Mouse (Mus musculus) spleen, embryonic (tissue): Measurements from ENCODE around the gene Cdiptos.

ENCODE experiments used
- CTCF ChIA-PET: fragments of 350-600 bp; sonication (Branson Sonifier 250); formaldehyde crosslinking; loops from one replicate; lab custom pipeline; 2022; lab: Charles Lee

Gene Cdiptos

DNA sequence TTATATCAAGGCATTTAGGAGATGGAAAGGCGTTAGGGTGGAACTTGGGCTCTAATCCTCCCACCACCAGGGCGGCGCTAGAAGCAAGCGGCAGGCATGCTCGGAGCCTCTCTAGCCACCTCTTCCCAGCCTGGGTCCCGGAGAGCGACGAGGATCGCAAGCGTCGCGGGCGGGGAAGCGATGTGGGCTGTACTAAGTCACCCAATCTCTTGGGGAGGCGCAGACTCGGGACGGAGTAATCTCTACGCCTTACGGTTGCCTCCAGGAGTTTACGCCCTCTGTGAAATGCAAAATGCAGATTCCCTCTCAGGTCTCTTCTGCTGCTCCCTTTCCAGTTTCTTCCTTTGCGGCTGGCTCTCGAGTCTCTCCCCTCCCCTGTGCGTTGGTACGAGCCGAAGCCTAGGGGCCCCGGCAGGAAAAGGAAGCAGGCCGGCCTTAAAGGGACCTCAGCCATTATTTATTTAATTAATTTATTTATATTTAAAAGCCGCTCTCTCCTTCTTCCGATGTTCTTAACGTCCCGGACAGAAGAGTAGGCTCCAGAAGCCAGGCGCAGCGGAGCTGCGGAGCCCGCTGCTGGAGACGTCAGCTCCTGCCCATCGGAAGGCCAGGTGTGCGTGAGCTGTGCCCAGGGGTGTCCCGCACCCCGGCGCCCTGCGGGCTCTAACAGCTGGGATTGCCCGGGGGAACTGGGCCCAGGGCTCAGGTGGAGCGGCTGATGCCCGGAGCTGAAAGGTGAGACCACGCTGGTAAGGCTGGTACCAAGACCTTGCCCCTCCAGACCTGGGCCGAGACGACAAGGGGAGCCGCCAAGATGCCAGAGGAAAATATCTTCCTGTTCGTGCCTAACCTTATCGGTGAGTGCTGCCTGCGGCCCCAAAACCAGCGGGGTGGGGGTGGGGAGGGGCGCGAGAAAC is at the start of gene Cdiptos:
Gene Cdiptos, minus strand, starts transcription at position 149 of the 917 bp plus-strand sequence.
- CTCF ChIA-PET, result no interaction called here

DNA sequence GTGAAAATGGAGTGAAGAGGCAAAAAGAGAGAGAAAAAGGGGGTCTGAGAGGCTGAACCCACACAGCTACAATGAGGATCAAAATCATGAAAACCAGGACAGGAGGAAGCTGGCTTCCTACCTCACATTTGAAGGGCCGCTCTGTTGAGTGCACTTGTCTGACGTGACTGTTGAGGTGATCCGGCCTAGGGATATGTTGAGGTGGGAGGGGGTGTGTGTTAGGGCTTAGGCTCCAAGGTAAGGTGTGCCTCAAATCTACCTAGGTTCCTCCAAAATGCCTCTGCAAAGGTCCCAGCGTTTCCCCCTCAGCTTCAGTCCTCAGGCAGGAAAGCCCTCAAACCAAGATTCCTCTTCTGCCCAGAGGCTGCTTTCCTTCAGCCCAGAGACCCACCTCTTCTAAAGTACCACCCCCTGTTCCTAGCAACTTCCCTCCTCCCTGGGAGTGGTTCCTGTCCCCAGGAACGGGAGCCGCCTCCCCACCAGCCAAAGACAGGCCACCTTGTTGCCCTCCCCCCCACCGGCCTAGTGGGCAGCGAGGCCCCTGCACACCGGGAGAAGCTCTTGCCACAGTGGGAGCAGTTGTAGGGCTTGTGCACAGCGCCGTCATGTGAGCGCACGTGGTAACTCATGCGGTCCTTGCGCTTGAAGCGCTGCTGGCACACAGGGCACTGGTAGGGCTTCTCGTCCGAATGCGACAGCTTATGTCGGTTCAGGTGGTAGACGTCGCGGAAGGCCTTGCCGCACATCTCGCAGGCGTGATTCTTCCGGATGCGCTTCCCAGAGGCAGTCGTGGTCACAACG is 49.1 kb upstream of the Cdiptos start:
- CTCF ChIA-PET, result interaction anchor here (0.6 kb wide), 1 partner anchor 19 kb away, joined by 3 read pairs; no protein-coding TSS in a partner anchor

DNA sequence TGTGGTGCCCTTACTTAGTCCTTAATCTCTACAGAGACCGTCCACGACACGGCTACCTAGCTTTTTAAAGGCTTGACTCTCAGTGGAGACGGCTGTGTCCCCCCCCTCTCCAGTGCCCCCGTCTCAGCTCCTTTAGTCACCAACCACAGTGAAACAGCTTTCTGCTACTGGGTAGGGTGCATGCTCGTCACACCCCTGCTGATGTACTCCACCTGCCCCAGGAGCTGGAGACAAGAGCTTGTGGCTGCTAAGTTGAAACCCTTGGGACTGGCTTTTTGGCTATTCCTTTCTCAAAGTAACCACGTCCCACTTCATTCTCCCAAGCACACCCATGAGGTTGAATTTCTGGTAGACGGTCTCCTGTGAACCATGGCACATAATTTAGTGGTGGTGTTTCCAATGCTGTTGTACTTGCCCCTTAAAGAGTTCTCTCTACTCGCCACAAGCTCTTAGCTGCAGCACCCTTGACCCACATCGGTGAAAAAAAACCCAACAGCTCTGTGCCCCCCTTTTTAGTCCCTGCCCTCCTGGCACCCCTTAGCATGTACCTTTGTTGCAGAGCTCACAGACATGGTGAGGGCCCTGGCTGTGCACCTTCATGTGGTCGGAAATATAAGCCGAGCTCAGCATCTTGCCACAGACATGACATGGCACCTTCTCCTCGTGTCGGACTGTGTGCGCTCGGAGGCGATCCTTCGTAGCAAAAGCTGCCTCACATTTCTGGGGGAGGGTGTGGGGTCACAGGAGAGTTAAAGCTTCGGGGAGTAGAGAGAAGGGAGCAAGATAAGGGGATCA is 48.2 kb upstream of the Cdiptos start:
- CTCF ChIA-PET, result no interaction called here

DNA sequence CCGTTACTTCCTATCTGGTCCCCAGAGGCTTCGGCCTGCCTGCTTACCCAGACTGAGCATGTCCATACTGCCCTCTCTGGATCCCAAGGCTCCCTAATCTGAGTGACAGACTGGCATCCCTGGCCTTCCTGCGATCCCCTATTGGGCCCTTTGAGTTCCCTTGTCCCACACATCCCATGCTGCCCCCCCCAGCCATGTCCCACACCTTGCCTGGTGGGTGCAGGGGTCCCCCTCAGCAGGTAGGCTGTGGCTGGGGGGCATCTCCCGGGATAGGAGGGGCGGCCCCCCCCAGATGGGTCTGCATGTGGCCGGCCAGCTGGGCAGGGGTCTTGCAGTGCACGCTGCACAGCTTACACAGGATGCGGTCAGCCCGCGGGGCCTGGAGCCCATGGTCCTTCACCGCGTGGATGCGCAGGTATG is 47.4 kb upstream of the Cdiptos start:
- CTCF ChIA-PET, result interaction anchor here (0.6 to 0.7 kb wide), 2 partner anchors 92 to 494 kb away, joined by 3 to 6 read pairs; no protein-coding TSS in a partner anchor

DNA sequence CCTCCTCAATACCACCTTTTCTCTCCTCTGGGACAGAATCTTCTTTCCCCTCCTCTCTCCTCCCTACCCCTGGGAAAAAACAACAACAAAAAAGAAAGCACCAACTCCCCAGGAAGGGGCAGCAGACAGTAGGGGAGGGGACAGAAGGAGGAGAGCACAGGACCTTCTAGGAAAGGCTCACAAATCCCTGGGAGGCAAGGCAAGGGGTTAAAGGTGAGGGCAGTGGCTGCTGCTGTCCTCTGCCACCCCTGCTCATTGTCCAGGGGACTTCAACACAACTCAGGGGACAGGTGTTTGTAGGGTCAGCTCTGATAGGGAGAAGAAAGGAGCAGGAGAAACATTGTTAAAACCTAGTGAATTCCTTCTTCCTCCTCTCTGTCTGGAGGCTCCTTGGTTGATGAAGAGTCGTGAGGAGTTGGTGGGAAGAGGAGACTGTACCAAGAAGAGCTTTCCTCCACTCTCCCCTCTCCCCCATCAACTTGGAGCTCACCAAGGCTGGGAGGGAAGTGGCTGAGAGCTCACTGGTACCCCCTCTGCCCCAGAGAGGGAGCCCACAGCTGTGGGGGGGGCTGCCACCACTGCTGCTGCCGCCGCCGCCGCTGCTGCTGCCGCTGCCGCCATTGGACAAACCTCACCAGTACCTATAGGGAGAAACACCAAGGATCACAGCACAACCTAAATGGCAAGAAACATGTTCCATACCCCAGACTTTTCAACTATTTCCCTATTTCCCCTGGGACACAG is 46.8 kb upstream of the Cdiptos start:
- CTCF ChIA-PET, result interaction anchor here (0.6 to 0.7 kb wide), 2 partner anchors 91 to 495 kb away, joined by 3 to 6 read pairs; no protein-coding TSS in a partner anchor

DNA sequence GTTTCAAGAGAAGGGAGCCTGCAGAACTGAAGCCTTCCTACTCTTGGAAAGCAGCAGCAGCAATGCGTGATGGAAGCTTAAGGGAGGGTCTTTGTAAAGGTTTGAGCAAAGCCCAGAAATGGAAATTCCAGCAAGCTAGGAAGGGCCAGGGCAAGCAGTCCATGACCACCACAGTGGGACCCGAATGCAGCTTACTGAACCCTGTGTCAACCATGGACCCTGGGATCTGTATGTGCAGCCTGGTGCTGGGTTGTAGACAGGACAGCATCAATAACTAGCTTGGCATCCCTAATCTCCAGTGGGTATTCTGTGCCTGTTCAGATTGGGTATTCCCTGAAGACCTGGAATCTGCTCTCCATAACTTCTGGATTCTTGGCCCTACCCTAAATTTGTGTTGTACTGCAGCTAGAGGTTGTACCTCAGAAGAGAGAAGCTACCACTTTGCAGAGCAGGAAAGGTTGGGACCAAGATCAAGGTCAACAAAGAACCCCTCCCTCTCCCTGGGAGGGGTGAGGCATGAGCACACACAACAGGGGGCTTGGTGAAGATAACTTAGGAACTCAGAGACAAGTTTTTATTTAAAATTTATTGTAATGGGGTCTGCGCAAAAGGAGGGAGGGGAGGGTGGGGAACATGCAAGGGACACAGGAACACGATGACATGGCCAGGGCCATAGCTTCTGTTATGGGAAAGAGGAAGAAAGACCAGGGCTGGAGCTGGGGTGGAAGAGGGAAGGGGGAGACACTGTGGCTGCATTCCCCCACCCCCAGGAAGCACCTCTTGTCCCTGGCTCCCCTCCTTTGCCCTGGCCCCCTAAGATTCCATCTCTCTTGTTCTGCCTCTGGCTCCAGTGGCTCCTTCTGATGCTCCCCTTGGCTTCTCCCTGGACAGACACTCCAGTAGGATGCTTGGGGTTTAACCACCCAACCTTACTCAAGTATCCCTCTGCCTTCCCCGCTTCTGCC is 45.9 kb upstream of the Cdiptos start:
- CTCF ChIA-PET, result interaction anchor here (0.5 to 0.6 kb wide), 2 partner anchors 14 to 137 kb away, joined by 3 to 4 read pairs; no protein-coding TSS in a partner anchor

DNA sequence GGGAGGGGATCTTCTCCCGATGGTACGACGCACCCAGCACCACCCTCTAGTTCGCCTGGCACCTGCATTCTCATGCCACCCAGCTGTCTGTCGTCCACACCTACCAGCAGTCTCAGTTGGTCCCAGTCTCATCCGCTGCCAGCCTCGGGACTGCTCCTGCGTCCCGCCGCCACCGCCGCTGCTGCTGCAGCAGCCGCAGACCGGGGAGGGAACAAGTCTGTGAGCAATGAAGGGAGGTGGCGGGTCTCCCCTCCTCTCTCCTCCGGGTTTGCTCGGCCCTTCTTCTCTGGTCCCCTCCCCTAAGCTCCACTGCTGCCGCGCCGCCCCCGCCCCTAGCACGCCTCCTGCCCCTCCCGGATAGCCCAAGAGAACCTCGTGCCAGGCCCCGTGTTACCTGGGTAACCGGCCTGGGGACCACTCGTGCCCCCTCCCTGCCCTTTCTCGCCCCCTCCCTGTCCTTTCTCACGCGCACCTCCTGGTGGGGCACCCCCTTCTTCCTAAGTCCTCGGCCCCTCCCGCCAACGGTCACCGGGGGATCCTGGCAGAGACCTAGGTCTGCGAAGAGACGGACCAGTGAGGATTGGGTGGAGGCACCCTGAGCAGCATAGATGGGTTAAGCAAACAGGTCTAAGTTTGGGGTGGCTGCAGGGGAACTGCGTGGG is 45.1 kb upstream of the Cdiptos start, which contains the start of the genes Gm42742 and Prrt2:
Gene Gm42742, minus strand, starts transcription at position 197 of the 662 bp plus-strand sequence.
Gene Prrt2, minus strand, starts transcription at position 311 of the 662 bp plus-strand sequence.
- CTCF ChIA-PET, result no interaction called here

DNA sequence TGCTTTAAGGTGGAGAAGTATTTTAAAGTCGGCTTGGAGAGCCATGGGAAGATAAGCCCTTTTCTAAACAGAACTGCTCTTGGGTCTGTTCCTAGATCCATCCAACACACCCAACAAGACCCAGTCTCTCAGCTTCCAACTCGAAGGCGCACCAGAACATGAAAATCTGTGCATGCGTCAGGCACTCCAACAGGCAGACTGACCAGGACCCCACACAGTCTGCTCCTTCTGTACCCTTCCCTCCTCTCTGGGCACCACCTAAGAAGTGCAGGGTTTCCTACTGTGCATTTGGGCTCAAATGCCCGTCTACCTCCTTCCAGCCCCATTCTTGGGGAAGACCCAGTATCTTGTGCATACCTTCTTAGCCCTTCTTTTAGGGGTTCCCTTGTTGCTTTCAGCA is 44.6 kb upstream of the Cdiptos start:
- CTCF ChIA-PET, result interaction anchor here (0.5 kb wide), 1 partner anchor 23 kb away, joined by 6 read pairs; no protein-coding TSS in a partner anchor

DNA sequence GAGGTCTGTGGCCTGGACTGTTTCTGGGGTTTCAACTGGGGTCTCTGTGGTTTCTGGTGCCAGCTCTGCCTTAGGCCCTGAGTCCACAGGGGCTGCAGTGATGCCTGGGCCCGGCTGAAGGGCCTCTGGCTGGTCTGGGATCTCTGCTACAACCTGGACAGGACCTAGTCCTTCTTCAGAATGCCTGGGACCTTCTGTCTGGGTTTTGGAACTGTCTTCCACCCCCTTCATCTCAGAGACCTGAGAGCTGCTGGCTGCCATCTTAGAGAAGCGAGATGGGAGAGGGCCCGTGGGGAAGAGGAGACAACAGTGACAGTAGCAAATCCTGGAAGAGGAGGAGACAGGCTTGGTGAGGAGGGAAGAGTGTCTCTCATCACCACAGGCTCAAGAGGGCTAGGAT is 44.1 kb upstream of the Cdiptos start:
- CTCF ChIA-PET, result interaction anchor here (0.5 kb wide), 1 partner anchor 23 kb away, joined by 6 read pairs; no protein-coding TSS in a partner anchor

DNA sequence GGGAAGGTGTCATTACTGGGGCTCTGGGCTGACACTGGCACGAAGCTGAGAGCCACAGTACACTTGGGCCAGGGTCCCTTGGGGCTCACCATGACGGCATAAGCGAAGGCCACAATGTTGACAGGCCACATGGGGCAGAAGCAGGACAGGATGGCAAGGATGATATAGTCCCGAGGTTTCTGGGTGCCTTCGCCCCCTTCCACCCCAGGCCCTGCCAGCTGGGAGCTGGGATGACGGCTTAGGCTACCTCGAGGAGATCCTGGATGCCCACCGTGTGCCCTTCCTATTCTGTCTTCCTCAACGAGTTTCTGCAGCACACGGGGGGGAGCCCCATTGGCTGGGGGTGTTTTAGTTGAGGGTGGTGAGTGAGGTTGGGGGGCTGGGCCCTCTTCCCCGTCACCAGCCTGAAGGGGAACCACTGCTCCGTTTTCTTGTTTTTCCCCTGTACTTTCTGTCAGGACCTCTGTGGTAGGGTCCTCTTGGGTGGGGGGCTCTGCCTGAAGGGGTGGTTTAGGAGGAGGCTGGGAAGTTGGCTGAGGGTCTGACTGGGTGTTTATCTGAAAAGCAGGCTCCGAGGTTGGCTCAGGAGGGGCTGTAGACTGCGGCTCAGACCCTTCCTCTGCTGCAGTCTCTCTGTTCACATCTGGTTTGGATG is 43.5 kb upstream of the Cdiptos start:
- CTCF ChIA-PET, result no interaction called here

DNA sequence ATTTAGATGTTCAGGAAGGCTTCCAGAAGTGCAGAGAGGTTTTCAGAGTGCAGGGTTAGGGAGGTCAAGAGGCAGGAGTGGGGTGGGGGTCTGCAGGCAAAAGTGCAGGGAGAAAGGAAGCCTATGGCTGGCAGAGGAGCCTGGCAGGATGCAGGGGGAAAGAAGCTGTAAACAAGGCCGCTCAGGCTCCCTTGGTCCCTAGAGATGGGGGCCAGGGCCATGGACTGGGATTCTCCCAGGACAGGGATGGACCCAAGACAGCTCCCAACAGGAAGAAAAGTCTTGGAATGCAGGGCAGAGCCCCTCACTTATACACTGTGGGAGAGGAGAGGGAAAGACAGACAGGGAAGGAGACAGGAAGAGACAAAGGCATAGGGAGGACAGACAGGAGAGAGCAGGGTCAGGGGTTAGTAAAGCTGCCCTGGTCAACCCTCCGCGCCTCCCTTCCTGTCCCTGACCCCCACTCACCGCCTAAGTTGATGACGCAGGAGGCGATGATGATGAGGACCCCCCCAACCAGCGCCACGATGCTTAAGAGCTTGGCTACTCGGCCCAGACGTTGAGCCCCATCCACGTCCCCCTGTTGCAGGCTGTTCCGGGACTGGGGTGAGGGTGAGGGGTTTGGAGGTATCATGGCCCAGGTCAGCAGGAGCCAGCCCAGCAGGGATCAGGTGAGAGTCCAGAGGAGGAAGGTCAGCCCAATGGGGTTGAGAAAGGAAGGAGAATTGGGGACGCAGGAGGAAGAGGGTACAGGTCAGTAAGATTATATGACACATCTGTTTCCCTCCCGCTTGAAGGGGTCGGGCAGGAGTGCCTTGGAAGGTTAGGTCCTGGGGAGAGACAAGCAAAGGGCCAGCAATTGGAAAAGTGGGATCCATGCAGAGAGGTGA is 42.8 kb upstream of the Cdiptos start:
- CTCF ChIA-PET, result interaction anchor here (0.5 kb wide), 1 partner anchor 229 kb away, joined by 3 read pairs; no protein-coding TSS in a partner anchor

DNA sequence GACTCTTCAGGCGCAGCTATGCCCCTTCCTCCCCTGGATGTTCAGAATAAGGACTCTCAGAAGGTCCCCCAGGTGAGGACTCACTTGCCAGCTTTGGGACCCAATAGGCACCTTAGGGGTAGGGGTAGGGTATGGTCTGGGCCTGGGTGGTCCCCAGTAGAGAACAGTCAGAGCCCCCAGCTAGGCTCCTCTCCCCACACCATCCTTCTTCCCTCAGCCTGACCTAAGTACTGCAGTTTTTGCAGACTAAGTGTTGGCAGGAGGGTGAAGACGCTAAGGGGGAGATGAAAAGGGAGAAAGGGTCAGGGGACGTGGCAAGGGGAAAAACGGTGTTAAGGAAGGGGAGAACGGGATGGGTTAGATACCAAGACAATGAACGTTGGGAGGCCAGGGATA is 42.0 kb upstream of the Cdiptos start:
- CTCF ChIA-PET, result interaction anchor here (1.1 kb wide), 1 partner anchor 12 kb away, joined by 3 read pairs; no protein-coding TSS in a partner anchor

DNA sequence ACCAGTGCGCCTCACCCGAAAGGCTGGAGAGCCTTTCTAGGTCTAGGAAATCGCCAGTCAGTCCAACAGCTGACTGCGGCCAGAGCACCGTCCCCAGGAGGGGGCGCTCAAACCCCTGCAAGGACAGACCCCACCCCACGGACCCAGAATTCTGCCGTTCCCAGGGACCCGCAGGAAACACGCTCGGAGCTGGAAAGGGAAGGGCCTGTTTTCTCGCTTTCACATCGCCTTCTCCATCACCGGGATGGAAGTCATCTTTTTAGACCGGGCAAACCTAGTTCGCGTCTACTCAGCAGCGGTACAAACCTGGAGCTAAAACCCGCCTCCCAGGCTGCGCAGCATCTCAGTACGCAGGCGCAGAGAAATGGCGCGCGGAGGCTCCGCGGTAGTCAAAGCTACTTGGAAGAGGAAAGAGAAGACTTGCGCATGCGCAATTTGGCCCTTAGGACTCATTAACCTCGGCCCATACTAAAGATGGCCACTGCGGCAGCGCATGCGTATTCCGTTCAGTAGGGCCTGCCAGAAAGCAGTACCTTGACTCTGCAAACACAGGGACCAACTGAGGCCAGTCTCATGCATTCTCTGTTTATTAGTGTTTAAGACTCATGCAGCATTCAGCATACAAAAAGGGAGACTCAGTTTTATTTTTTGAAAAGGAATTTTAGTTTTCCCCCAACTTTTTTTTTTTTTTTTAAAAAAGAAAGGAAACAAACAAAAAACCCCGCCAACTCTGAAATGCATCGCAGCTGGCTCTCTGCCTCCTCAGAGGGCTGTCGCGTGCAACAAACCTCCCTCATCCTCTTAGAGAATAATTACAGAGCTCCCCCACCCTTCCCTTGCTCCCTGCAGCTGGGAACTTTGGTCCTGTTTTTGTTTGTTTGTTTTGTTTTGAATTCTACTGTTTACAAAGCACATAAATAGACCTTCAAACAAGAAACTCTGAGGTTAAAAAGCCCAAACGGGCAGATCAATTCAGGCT is 41.4 kb upstream of the Cdiptos start, which contains the start of gene Pagr1a:
Gene Pagr1a, minus strand, starts transcription at position 382 of the 979 bp plus-strand sequence.
- CTCF ChIA-PET, result interaction anchor here (0.8 to 1.1 kb wide), 2 partner anchors 11 to 87 kb away, joined by 3 to 4 read pairs; no protein-coding TSS in a partner anchor

DNA sequence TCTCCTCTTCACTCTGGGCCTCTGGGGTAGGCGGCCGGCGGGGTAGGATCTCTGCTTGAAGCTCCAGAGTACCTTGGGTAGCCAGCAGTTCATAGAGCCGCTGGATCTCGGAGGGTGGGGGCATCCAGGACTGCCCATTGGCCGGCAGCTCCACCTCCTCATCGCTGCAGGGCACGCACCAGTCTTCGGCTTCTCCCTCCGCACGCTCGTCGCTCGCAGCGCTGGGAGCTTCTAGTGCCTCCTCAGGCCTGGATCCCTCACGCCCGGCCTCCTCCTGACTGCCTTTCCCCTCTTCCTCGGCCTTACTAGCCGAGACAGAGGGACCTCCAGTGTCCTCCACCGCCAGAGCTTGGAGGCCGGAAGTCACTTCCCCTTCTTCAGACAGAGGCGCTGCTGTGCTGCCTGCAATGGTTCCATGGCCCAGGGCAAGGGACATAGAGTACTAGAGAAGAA is 40.6 kb upstream of the Cdiptos start:
- CTCF ChIA-PET, result interaction anchor here (0.6 to 0.8 kb wide), 2 partner anchors 87 to 203 kb away, joined by 4 to 14 read pairs; no protein-coding TSS in a partner anchor

DNA sequence TGATC is 40.4 kb upstream of the Cdiptos start, which contains the start of gene Pagr1b:
Gene Pagr1b, minus strand, starts transcription at position 4 of the 5 bp plus-strand sequence.
- CTCF ChIA-PET, result interaction anchor here (0.6 to 0.8 kb wide), 2 partner anchors 88 to 203 kb away, joined by 4 to 14 read pairs; no protein-coding TSS in a partner anchor
